Mouse (Mus musculus) cerebellum, postnatal 25 days (tissue): ENCODE data around the gene Olfr62.

Experiments
- DNase-seq, 2 experiments: peaks; one replicate each; pipeline ENCODE4 v3.0.0; 2021; ENCODE audit warnings: mixed read lengths in 2 of 2

Olfr62 gene

DNA sequence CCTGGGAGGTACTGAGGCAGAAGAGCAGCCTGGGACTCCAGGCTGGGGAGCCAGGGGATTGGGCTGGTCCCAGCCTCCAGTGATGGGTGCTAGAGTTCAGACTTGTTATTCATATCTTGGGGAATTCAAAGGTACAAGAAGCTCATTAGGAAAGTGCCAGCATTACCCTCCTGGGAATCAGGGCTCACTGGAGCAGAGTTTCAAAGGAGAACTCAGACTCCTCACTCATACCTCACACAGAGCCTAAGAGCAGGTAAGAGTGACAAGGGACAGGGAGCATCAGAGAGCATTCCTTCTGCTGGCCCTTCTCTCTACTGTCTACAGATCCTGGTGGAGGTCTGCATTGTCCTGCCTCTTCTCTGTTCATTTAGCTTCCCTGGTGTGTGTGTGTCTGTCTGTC, at the start of gene Olfr62:
Gene Olfr62 (plus strand): TSS at position 301 of the 400 bp plus-strand sequence.
- no peak for DNase-seq

DNA sequence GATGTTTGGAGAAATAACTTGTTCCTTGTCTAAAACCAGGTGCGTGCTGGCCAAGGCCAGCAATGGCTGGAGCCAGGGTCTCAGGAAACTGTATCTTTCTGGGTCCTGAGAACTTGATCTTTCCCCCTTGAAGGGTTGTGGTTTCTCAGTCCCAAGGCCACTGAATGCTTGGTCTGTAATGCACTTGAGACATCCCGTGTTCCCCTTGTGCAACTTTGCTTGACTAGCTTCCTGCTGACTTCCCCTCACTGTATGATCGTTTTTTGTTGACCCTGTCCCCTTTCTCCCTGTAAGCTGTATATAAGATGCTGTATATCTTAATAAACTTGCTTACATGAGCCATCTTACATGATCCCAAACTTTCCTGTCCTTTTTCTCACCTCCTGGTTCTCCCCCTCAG, 48.9 kb upstream of the Olfr62 start:
- DNase-seq = no peak

DNA sequence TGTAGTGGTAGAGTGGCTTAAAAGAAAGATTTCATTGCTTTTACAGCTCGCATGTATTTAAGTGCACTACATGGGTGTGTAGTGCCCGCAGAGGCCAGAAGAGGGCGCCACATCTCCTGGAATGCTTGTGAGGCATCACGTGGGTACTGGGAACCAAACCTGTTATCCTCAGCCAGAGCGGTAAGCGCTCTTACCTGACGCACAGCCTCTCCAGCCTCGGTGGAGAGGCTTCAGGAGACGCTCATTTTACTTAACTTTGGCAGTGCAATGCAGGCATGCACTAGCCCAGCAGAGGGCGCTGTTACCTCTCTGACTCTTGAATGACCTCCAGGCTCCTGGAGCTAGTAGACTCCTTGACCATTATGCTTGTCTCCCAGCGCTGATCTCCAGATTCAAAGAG, 46.1 kb upstream of the Olfr62 start:
- peak; percentile 21 to 43 for DNase-seq

DNA sequence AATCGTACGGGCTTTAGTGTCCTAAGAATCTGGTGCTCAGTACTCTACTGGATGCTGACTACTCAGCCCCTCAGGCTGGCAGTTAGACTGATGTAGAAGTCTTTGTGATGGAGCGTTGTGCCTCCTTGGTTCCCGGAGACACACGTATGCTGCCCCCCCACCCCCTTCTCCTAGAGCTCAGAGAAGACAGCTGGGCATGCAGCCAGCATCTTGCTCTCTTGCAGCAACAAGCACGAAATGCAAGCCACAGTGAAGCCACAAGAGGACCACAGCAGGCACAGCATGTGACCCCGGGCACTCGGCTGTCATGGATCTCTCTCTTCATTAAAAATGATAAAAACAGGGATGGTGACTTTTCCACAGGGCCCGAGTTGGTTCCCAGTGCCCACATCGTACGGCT, 43.3 kb upstream of the Olfr62 start:
- peak in 1 of 2 experiments; percentile 12 for DNase-seq

DNA sequence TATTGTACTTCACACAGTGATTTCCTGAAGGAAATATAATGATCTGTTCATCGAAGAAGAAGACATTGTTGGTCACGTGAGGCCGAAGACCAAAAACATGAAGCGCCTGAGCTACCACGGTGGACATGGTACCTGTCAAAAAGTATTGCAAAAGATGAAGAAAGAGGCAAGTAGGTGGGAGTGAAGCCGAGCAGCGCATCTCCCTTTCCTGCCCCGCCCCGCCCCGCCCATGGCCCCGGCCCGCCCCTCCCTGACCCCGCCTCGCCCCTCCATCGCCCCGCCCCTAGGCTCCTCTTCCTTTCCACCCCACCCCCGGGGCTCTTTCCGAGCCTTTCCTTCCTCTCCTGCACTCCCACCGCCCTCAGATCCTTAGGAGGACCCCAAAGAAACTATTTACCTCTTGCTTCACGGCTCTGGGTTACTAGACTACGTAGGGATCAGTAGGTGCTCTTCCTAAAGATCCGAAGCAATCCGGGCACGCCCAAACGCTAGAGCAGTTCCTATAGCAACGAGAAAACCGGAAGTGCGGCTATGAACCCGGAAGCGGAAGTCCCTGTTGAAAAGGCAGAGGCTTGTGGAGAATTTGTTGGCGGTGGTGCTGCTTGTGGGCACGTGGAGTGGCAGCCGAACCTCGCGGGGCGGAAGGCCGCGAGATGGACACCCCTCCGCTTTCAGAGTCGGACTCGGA, 38.3 kb upstream of the Olfr62 start, which contains the start of the genes Cfap57 and Ebna1bp2:
Gene Cfap57 (minus strand): TSS at position 499 of the 688 bp plus-strand sequence.
Gene Ebna1bp2 (plus strand): TSS at position 521 of the 688 bp plus-strand sequence.
- peak; percentile 91 to 92 for DNase-seq

DNA sequence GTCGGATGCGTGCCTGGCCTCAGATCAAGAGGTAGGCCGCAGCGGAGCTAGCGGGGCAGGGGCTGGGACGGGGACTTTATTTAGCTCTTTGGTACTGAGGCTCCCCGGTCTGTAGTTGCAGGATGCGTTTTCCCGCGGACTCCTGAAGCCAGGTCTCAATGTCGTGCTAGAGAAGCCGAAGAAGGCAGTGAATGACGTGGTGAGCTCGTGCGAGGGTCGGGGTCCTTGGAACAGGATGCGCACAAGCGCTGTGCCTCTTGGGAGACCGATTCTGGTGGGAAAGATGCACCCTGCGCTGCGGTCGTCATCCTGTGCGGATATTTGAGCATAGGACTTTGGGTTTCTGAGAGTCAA, 37.8 kb upstream of the Olfr62 start:
- no peak for DNase-seq

DNA sequence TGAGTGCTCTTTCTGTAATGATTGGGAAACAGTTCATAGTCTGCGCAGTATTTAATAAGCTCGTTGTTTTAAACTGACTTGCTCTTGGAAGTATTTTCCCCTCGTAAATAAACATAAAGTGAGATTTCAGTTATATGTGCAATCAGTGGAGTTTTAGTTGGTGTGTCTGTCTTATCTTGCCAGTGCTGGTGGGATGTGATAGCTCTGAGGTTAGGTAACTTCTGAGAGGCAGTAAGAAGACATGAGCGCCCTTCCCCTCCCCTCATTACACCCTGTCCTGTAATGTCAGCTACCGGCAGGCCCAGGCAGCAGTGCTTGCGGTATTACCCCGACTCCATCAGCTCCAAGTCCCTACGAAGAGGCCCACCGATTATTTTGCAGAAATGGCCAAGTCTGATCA, 37.0 kb upstream of the Olfr62 start:
- DNase-seq = no peak

DNA sequence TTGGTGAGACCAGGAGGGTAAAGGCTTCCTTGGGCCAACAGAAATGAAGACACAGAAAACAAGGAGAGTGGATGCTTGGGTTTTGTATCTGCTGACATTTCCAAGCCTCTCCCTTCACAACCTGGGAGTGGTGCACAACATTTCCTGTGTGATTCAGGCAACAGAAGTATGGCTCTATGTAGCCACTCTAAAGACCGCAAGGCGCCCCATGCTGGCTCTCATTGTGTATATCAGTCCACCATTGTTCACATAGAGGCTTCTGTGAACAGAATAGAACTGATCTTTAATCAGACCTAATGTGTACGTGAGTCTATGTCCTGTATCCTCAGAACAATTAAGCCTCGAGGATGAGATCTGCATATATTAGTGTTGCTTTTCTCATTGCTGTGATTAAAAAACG, 28.5 kb upstream of the Olfr62 start:
- DNase-seq = no peak

DNA sequence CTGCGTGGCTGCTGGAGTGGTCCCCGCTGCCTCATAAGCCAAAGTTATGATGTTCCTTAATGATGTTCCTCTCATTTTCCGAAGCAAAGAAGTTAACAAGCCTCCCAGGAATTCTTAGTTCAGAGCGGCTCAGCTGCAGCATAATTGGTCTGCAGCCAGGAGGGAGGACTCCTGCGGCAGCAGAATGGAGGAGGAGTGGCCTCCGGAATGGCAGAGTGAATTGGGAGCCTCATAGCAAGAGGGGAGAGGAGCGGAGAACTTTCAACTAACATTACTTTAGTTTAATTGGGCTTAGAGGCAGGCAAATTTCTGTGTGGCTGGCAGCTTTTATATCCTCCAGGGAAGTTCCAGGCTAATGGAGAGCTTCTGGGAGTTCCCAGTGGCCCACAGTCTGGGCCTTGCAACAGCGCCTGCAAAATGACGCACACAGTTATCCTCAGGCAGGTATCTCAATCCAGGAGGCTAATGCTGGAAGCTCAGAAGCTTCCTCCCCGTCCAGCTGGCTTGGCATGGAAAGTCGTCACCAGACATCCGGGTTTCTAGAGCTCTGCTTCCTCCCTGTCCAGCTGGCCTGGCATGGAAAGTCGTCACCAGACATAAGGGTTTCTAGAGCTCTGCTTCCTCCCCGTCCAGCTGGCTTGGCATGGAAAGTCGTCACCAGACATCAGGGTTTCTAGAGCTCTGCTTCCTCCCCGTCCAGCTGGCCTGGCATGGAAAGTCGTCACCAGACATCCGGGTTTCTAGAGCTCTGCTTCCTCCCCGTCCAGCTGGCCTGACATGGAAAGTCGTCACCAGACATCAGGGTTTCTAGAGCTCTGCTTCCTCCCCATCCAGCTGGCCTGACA, 16.2 kb upstream of the Olfr62 start:
- DNase-seq = no peak

DNA sequence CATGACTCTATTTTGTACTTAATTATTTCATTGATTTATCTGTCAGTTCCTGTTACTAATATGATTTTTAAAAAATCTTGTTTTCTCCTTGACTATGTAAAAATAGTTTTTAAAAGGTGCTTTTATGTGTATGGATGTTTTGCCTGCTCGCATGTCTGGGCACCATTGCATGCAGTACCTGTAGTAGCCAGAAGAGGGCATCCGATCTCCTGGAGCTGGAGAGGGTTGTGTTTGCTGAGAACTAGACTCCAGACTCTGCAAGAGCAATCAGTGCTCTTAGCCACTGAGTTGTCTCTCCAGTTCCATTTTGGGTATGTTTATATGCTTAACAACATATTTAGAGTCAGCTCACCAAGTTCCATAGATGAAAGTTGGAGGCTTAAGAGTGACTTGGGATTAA, 13.5 kb upstream of the Olfr62 start:
- peak; percentile 42 to 70 for DNase-seq

DNA sequence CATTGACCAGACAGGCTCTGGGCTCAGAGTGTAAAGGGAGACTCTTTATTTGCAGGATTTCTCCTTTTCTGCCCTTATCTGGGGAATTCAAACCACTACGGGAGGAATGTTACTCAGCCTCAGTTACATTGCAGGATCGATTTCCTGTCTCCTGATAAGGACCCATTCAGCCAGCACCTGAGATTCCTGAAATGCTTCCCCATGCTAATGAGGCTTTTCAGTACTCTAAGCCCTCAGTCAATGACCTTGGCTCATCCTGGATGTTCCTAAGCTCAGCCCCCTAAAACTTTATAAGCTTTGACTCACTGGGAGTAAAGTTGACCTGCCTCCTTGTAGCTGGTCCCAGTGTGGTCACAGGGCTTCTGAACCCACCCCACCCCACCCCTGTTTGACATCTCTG, 28.3 kb downstream of the Olfr62 start:
- no peak for DNase-seq

DNA sequence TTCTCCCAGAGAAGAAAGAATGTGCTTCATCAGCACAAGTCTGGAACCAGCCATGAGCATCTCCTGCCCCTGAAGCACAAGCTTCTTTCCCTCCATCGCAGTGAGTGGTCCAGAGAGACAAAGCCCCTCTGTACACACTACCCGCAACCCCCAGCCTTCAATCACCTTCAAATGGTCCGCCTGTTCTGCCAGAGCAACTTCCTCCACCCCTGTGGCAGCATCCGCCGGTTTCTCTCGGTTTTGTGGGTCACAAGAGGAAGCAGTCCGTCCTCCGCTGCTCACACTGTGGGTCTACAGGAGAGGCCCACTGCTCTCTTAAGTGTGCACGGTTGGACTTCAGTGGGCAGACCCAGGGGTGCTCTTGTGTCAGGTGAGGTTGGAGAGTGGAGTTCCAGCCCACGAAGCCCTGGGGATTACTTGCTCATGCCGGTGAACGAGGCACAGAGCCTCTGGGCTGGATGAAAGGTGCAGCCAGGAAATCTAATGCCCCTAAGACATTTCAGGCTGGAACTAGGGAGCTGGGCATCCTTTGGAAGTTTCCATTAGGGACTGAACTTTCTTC, 33.7 kb downstream of the Olfr62 start, which contains the start of gene Olfr1342:
Gene Olfr1342 (minus strand): TSS at position 345 of the 562 bp plus-strand sequence.
- DNase-seq = no peak

DNA sequence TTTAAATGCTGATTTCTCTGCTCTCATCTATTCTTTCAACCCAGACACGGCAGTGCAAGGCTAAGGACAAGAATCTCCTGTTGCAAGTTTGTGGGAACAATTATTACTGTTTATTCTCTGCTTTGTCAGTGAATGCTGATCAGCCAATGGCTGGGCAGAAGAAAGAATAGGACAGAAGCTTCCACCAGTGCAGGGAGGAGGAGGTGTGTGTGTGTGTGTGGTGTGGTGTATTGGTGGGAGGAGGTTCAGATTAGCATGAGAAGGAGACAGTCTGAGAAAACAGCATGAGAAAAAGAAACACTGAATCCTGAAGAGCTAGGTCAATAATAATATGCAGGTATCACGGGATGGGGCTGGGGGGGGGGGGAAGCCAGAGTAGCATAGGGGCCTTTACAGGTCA, 35.1 kb downstream of the Olfr62 start:
- DNase-seq = no peak

DNA sequence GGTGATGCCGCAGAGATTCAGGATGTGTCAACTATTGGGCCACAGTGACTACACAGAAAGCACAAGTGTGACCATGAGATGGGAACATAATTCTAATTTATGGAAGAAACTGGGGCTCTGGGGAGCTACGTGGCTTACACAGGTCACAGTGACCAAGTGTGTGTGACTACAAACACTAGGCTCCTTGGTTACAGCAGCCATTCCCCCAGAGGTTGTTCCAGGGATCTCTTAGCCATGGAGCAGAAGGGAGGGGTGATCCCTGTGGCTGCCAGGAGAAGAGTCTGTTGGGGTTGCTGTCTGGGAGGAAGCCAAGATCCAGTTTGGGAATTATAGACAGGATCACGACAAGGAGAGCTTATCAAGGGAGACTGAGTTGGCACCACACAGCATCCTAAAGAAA, 44.5 kb downstream of the Olfr62 start, which contains the start of gene Olfr1341:
Gene Olfr1341 (plus strand): TSS at position 301 of the 400 bp plus-strand sequence.
- DNase-seq = no peak

DNA sequence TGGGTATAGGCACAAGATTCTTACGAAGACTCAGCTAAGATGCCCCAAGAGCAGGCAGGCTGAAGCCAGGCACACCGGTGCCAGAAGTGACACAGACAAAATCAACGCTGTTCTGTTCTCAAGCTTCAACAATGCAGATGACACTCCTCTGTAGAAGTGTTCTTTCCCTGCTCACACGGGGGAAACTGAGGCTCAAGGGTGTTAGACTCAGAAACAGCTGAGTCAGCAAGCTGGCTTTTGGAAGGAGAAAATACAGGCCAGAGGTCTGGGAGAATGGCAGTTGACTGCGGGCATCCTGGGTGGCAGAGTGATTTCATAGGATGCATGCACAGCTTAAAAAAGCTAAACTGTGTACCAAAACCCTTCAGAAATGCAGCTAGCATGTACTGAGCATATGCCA, 49.3 kb downstream of the Olfr62 start:
- DNase-seq = no peak

DNA sequence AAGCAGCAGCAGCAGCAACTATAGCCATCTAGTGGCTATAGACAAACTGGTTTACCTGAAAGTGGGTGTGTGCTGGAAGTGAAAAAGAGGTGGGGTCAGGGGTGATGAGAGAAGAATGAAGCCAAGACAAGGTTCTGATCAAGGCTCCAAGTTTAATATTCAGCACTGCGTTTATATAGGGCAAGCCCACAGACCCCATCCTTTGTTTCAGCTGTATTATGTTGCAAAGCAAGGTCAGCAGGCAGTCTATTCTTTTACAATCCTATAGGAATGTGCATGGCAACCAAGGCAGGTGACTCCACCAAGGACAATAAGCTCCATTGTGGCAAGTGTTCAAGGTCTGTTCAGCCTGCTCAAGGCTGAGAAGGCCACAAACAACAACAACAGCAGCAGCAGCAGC, 52.9 kb downstream of the Olfr62 start:
- DNase-seq = no peak
